Mouse (Mus musculus) erythroblast, adult 5-6 weeks (primary cell): ENCODE results near the gene Inpp5k. TPM values are rescaled to one million over a fixed set of nuclear protein-coding genes. Genes with fewer than 3 reads are reported as not detected.
"Not testable (repeated sequence)": the region's sequence is repeated elsewhere in the genome, so short reads cannot be mapped to it uniquely, and the experiment has no call there.

Experiments used
- ATAC-seq: replicated peaks from 2 replicates; pipeline ENCODE4 v1.8.0; 2016; ENCODE audit warnings: moderate number of reproducible peaks, mild to moderate bottlenecking, moderate TSS enrichment, inconsistent platforms; ENCODE audit not compliant: poor library complexity, low FRiP score, severe bottlenecking
- total RNA-seq, 2 experiments: library from RNA; stranded (forward) in 1 of 2; stranded (reverse) in 1 of 2; fragments of 150-400 nt in 1 of 2; fragments of 200-764, 138-1000 nt in 1 of 2; gene quantifications; 2 replicates each; pipeline versions ENCODE4 v1.2.3 to v1.2.4; 2015 to 2017; ENCODE audit warnings: low replicate concordance in 2 of 2

Gene Inpp5k
- total RNA-seq, 2 experiments from 2014 or later, result 73.2 to 78.4 TPM

DNA sequence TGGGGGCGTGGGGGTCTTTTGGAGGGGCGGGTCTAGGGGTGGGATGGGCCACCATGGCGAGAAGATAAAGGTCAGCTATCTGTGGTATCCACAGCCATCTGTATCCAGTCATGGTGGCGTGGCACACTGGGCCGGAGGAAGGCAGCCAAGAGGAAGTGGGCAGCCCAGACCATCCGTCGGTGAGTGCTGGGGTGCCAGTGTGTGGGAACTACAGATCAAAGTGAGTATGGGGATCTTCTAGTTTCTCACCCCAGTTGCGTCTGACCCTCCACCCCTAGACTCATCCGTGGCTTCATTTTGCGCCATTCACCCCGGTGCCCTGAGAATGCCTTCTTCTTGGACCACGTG is 39.0 kb downstream of the Inpp5k start:
- ATAC-seq, result no peak

DNA sequence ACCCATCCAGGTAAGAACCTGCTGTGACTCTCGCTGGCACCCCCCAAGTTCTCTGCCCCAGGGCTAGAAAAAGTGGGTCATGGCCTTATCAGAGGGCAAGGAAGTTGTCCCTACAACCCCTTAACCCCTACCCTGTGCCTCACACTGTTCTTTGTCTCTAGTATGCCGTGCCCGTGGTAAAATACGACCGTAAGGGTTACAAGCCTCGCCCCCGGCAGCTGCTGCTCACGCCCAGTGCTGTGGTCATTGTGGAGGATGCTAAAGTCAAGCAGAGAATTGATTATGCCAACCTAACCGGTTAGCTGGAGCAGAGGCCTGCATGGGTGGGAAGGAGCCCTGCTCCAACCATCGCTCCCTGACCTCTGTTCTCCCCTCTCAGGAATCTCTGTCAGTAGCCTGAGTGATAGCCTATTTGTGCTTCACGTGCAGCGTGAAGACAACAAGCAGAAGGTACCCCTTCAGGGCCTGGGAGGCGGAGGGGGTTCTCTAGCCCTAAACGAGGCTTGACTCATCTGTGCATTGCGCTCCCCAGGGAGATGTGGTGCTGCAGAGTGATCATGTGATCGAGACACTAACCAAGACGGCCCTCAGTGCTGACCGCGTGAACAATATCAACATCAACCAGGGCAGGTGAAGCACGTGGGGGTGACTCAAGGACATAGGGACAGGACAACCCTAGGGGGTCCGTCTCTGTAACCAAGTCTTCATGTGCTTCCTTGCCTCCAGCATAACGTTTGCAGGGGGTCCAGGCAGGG is 40.8 kb downstream of the Inpp5k start:
- ATAC-seq, result no peak

DNA sequence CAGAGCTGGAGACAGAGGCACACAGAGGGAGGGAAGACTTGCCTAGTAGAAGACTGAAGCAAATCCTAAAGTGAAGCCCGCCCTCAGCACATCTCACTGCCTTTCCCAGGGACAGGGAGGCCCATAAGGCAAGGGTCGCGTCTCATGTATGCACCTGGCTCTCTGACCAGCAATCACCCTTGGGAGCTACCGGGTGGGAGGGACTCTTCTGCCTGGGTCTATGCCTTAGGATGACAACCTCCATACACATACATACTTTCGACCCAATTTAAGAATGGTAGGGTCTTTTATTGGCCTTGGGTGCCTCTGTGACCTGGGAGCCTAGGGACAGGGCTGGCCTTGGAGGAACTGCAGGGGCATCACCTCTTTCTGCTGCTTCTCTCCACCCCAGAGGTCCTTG is 42.6 kb downstream of the Inpp5k start:
- ATAC-seq, result no peak

DNA sequence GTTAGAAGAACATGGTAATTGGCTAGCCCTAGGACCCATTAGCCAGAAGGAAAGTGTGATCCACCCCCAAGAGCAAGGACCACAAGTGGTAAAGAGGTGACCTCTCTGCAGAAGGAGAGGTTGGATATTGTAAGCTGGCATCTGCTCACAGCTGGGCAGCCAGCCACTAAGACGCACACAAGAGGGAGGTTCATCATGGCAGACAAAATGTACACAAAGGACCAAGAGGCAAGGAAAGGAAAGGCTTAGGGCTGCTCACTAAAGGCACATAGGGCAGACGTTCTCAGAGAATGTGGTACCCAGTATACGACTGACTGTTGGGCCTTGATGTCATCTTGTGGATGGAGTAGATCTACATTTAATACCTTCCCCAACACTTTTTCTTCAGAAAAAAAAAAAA is 44.1 kb downstream of the Inpp5k start:
- no peak for ATAC-seq

DNA sequence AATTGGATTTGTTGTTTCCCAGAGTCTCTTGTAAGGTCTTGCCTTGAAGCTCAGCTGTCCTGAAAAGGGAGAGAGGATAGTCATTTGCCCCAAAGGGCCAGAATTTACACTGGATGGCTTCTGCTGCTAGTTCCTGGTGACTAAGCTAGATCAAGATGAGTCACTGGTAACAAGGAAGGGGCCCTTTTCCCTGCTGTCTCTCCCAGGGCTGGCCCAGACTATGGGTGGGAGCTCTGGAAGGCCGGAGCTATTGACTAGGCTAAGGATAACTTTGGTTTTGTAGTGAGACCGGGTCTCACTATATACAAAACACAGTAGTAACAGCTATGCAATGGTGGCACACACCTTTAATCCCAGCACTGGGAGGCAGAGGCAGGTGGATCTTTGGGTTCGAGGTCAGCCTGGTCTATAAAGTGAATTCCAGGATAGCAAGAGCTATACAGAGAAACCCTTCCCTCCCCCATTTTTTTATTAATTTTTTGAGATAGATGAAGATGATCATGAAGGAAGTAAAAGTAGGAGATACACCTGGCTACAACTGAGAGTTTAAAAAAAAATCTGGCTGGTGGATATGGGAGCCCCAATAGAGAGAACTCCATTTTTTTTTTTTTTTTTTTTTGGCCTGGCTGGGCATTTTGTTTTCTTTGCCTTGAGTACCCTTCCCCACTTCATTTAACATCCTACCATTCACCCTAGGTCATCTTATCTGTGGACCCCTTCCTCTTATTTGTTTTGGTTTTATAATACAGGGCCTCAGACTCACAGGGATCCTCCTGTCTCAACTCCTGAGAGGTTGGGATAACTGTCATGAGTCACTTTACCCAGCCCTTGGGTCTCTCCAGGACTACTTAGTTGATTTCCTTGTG is 47.3 kb downstream of the Inpp5k start:
- ATAC-seq, result no peak

DNA sequence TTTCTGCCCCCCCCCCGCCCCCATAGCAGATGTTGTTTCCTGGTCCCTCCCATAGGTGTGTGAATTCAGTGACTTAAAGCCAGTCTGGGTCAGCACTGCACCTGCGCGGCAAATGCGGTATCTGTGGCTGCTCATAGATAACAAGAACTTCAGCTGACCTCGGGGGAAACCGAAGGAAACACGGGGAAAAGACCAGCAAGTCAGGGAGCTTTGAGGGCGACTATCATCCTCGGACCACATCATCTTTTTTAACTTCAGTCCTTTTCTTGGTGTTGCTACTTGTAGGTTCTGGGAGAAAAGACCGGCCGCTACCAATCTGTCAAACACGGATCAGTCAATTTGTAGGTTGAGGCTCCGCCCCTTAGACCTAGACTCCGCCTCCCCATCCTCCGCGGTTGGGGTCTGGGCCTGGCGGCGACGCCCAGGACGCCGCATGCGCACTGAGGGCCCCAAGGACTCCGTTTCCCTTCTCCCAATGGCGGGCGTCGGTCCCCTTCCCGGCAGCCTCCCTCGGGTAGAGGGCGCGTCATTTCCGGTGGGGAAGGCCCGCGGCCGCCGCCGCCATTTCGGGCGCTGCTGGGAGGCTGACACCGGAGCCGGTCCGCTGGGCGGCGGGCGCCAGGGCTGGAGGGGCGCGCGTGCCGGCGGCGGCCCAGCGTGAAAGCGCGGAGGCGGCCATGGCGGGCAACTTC is 48.1 kb downstream of the Inpp5k start, which contains the start of gene Crk:
Gene Crk (plus strand): TSS at position 513 of the 692 bp plus-strand sequence.
- ATAC-seq, result peak; percentile 96

DNA sequence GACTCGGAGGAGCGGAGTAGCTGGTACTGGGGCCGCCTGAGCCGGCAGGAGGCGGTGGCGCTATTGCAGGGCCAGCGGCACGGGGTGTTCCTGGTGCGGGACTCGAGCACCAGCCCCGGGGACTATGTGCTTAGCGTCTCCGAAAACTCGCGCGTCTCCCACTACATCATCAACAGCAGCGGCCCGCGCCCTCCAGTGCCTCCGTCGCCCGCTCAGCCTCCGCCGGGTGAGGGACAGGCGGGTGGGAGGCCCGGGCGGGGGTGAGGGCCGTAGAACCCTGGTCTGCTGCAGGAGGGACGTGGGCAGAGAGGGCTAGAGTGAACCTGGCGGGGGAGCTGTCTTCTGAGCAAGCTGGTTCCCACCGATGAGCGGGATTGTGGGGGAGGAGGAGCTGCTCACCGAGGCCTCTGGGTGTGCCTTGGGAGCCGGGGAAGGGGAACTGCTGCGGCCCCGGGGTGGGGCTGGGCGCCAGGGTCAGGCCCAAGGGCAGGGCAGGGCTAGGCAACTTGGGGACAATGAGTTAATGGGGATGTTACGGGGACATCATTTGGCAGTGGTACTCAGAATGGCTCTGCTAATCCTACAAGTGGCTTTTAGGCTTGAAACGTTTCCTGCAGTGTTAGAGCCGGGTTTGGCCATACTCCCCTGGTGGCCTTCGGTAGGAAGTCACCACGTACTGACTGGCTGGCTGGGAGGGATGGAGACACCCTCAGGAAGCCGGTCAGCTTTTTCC is 48.8 kb downstream of the Inpp5k start:
- ATAC-seq, result peak; percentile 68

DNA sequence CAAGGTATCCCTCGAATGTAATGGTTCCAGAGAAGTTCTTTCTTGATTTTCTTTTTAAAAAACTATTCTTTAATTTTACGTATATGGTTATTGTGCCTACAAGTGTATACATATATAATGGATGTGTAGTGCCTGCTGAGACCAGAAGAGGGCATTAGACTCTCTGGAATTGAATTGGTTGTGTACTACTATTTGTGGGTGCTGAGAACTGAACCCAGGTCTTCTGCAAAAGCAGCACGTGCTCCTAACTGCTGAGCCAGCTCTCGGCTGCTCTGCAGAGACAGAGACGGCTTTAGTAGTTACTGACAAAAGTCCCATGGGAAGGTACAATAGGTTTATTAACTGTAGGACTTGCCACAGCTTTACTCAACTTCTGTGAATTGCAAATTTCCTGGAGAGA is 53.7 kb downstream of the Inpp5k start:
- no peak for ATAC-seq

DNA sequence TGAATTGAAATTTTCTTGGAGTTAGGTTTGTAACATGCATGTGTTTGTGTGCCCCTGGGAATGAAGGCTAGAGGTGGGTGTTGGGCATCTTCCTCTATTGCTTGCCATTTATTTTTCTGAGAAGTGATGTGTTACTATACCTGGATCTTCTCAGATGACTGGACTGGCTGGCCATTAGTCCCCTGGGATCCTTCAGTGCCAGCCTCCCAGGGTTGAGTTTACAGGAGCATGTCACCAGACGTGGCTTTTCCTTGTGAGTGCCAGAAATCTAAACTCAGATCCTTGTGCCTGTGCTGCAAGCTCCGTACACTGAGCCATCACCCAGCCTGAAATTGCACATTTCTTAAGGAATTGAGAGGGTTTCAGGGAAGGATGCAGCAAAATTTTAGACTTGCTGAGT is 54.2 kb downstream of the Inpp5k start:
- no peak for ATAC-seq

DNA sequence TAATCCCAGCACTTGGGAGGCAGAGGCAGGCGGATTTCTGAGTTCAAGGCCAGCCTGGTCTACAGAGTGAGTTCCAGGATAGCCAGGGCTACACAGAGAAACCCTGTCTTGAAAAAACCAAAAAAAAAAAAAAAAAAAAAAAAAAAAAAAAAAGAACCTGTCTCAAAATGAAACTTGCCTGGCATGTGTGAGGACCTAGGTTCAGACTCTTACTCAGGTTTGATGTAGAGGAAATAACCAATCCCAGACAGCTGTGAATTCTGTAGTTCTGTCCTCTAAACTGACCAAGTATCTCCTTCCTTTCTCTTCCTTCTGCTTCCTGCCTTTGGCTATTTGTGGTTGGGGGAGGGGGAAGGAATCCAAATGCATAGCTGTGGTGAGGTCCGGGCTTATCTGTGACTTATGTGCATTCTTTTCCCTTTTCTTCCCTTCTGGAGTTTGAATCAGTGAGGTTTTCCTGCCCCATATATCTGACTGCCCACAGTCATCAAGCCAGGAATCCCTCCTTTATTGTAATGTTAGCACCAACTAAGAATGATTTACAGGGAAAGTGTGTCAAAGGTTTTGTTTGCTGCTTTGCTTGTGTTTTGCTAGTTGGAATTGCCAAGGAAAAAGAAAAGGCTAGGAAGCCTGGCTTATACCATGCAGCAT is 56.7 kb downstream of the Inpp5k start:
- no peak for ATAC-seq

DNA sequence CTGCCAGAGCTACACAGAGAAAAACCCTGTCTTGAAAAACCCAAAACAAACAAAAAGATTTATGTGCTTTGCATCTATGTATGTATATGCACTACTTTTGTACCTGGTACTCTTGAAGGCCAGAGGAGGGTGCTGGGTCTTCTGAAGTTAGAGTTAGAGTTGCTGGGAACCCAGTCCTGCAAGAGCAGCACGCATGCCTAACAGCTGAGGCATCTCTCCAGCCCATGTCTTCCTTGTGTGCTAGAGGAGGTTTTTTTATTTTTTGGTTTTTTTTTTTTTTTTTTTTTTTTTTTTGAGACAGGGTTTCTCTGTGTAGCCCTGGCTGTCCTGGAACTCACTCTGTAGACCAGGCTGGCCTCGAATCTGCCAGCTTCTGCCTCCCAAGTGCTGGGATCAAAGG is 57.3 kb downstream of the Inpp5k start:
- ATAC-seq, result no peak

DNA sequence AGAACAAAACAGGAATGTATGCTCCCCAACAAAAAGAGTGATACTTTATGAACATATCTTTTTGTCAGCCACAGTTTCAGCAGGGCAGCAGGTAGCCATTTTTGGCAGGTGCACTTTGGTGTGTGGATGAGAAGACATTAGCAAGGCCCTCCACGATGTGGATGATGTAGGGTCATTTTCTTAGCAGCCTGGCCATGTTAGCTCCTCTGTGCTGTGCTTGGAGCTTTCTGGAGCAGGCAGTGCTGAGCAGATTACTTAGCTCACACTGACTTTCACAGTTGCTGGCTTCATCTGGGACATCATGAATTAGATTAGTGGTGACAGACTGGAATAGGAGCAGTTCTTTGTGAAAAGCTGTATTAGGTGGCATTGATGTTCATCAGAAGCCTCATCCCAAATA is 59.2 kb downstream of the Inpp5k start:
- ATAC-seq, result no peak

DNA sequence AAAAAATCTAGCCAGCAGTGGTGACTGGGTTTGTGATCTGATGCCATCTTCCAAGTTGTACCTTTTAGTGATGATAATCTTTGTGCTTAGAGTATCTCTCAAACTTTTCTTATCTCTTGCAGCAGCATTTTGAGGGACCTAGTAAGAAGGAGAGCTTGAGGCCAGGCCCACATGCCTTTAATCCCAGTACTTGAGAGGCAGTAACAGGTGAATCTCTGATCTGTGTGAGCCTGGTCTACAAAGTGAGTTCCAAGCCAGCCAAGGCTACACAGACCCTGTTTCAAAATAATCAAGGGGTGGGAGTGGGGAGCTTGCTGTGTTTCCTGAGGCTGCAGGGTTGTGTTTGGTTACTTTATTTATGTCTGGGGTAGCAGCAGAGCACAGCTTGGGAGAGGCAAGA is 60.3 kb downstream of the Inpp5k start:
- no peak for ATAC-seq

DNA sequence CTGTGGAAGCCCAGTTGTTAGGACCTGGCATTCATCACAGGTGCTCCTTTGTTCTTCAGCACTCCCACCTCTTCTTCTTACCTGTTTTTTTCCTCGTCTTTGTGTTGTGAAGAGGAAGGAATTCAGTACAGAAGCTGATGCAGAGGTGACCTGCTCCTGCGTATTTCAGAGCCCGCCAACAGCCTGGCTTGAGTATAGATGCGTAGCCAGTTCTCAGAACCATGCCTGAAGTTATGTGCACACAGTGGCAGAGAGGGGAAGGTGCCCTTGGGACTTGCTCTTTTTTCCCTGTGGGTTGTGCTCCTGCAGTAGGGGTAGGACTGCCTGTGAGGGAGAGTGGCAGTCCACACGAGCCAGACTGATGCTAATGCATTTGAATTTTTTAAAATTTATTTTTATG is 62.8 kb downstream of the Inpp5k start:
- ATAC-seq, result no peak

DNA sequence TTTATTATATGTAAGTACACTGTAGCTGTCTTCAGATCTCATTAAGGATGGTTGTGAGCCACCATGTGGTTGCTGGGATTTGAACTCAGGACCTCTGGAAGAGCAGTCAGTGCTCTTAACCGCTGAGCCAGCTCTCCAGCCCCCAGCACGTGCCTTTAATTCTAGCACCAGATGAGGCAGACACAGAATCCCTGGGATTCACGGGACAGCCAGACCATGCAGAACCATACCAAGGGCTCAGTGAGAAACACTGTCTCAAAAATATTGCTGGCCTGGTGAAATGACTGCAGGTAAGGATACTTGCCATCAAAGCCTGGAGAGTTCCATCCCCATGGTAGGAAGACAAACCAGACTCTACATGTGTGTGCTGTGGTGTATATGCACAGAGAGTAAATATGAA is 66.7 kb downstream of the Inpp5k start:
- not testable (repeated sequence) for ATAC-seq

Other genes with a start within 250 kb of the Inpp5k start
- gene Serpinf1, start 208.3 kb upstream of the Inpp5k start, total RNA-seq (2015; ENCODE audit: low replicate concordance), result 3.8 and 10.4 TPM in 2 replicates
- 3.7 and 4.9 TPM in 2 replicates for gene Serpinf1, start 208.3 kb upstream of the Inpp5k start, total RNA-seq (2017; ENCODE audit: low replicate concordance)
- gene Serpinf2, start 191.4 kb upstream of the Inpp5k start, total RNA-seq (2015; ENCODE audit: low replicate concordance), result 4.6 TPM in 1 of 2 replicates, not detected in the other
- 0.70 and 0.94 TPM in 2 replicates for gene Serpinf2, start 191.4 kb upstream of the Inpp5k start, total RNA-seq (2017; ENCODE audit: low replicate concordance)
- 22.6 and 24.8 TPM in 2 replicates for gene Wdr81, start 176.3 kb upstream of the Inpp5k start, total RNA-seq (2015; ENCODE audit: low replicate concordance)
- 27.3 and 28.2 TPM in 2 replicates for gene Wdr81, start 176.3 kb upstream of the Inpp5k start, total RNA-seq (2017; ENCODE audit: low replicate concordance)
- 1.5 and 3.7 TPM in 2 replicates for gene Tlcd2, start 169.3 kb upstream of the Inpp5k start, total RNA-seq (2015; ENCODE audit: low replicate concordance)
- 1.3 and 5.5 TPM in 2 replicates for gene Tlcd2, start 169.3 kb upstream of the Inpp5k start, total RNA-seq (2017; ENCODE audit: low replicate concordance)
- gene Prpf8, start 144.2 kb upstream of the Inpp5k start, total RNA-seq (2015; ENCODE audit: low replicate concordance), result 42.3 and 43.5 TPM in 2 replicates
- 26.5 and 27.0 TPM in 2 replicates for gene Prpf8, start 144.2 kb upstream of the Inpp5k start, total RNA-seq (2017; ENCODE audit: low replicate concordance)
- not detected in 2 replicates for gene Rilp, start 120.9 kb upstream of the Inpp5k start, total RNA-seq (2015; ENCODE audit: low replicate concordance)
- not detected in 2 replicates for gene Rilp, start 120.9 kb upstream of the Inpp5k start, total RNA-seq (2017; ENCODE audit: low replicate concordance)
- gene Scarf1, start 117.4 kb upstream of the Inpp5k start, total RNA-seq (2015; ENCODE audit: low replicate concordance), result 0.42 TPM in 1 of 2 replicates, not detected in the other
- gene Scarf1, start 117.4 kb upstream of the Inpp5k start, total RNA-seq (2017; ENCODE audit: low replicate concordance), result 0.42 and 1.4 TPM in 2 replicates
- gene Slc43a2, start 99.3 kb upstream of the Inpp5k start, total RNA-seq (2015; ENCODE audit: low replicate concordance), result 6.7 and 11.9 TPM in 2 replicates
- gene Slc43a2, start 99.3 kb upstream of the Inpp5k start, total RNA-seq (2017; ENCODE audit: low replicate concordance), result 9.1 and 14.9 TPM in 2 replicates
- 44.7 and 47.5 TPM in 2 replicates for gene Pitpna, start 42.9 kb upstream of the Inpp5k start, total RNA-seq (2015; ENCODE audit: low replicate concordance)
- 16.2 and 22.4 TPM in 2 replicates for gene Pitpna, start 42.9 kb upstream of the Inpp5k start, total RNA-seq (2017; ENCODE audit: low replicate concordance)
- gene Myo1c, start 19.5 kb downstream of the Inpp5k start, total RNA-seq (2015; ENCODE audit: low replicate concordance), result 4.2 and 8.2 TPM in 2 replicates
- gene Myo1c, start 19.5 kb downstream of the Inpp5k start, total RNA-seq (2017; ENCODE audit: low replicate concordance), result 6.0 and 17.1 TPM in 2 replicates
- gene Crk, start 48.3 kb downstream of the Inpp5k start, total RNA-seq (2015; ENCODE audit: low replicate concordance), result 10.2 and 16.1 TPM in 2 replicates
- 11.8 and 26.3 TPM in 2 replicates for gene Crk, start 48.3 kb downstream of the Inpp5k start, total RNA-seq (2017; ENCODE audit: low replicate concordance)
- gene Ywhae, start 101.9 kb downstream of the Inpp5k start, total RNA-seq (2015; ENCODE audit: low replicate concordance), result 119 and 129 TPM in 2 replicates
- 56.7 and 60.2 TPM in 2 replicates for gene Ywhae, start 101.9 kb downstream of the Inpp5k start, total RNA-seq (2017; ENCODE audit: low replicate concordance)
- not detected in 2 replicates for gene Doc2b, start 165.1 kb downstream of the Inpp5k start, total RNA-seq (2015; ENCODE audit: low replicate concordance)
- gene Doc2b, start 165.1 kb downstream of the Inpp5k start, total RNA-seq (2017; ENCODE audit: low replicate concordance), result not detected in 2 replicates